ENCODE assay signal across 20 mouse cellular contexts in the genomic region with DNA sequence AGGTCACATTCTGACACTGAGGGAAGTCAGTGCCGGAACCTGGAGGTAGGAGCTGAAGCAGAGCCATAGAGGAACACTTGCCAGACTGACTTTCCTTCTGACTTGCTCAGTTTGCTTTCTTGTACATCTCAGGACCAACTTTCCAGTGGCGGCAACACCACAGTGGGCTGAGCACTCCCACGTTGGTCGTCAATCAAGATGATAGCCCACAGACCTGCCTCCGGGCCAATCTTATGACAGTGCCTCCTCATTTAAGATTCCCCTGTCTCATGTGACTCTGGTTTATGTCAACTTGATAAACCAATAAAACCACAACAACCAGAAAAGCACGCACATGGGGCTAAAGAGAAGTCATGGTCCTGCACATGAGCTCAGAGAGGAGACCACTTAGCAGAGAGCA. TPM values are rescaled to one million over a fixed set of nuclear protein-coding genes. Genes with fewer than 3 reads are reported as not detected.
A peak's percentile ranks its signal among the peaks of the same experiment; 100 is the strongest.
DNase-seq lines count a peak whose midpoint lies in the region; ATAC-seq lines count a peak whose summit lies in the region.
"Not testable (repeated sequence)": the region's sequence is repeated elsewhere in the genome, so short reads cannot be mapped to it uniquely, and the experiment has no call there.
"Had no signal": no experiment of that assay in that cellular context is flagged by ENCODE, and none has a peak within 500 bp of the region (broad histone marks: within the 10 kb centered on the region; RNA-seq: fewer than 3 reads in every experiment).

No protein-coding gene starts in this region.

- H3K9me3 ChIP-seq in forebrain, embryonic 11.5 days (ENCODE audit: control insufficient read depth, low read length); hindbrain, embryonic 13.5 days; intestine, embryonic 14.5 days (ENCODE audit: control insufficient read depth, low read length); kidney, embryonic 16.5 days (ENCODE audit: low read length): not testable (repeated sequence)
- peaks cover 12% of the 10 kb centered on the region for H3K9me3 ChIP-seq in heart, embryonic 13.5 days

- H3K27ac ChIP-seq in forebrain, embryonic 11.5 days (ENCODE audit: low read depth, low read length); heart, embryonic 13.5 days (replicated peaks); hindbrain, embryonic 13.5 days; intestine, embryonic 14.5 days (ENCODE audit: low read depth); kidney, embryonic 16.5 days (ENCODE audit: low read length): not testable (repeated sequence)

- ATAC-seq in forebrain, embryonic 11.5 days (replicated peaks; ENCODE audit: low FRiP score) = not testable (repeated sequence)
- 0 out of 2 replicates have a peak, but pooled peaks have one; percentile 14 for ATAC-seq in heart, embryonic 13.5 days (ENCODE audit: extremely low read depth, insufficient number of reproducible peaks, low FRiP score, low TSS enrichment)
- peak; percentile 43; the same call in 1 of the 2 replicates for ATAC-seq in hindbrain, embryonic 13.5 days (ENCODE audit: low FRiP score)
- ATAC-seq in intestine, embryonic 14.5 days (replicated peaks; ENCODE audit: low FRiP score, low TSS enrichment, low read depth) = 0 out of 2 replicates have a peak, but pooled peaks have one; percentile 45
- peak; percentile 32; the same call in 1 of the 2 replicates for ATAC-seq in kidney, embryonic 16.5 days (ENCODE audit: low FRiP score, low TSS enrichment)
- ATAC-seq in neutrophil, adult 5-6 weeks (ENCODE audit: extremely low read depth, insufficient number of reproducible peaks, low FRiP score, poor library complexity, severe bottlenecking) = peak; percentile 3; the same call in 1 of the 2 replicates

- not testable (repeated sequence) for H3K4me2 ChIP-seq in forebrain, embryonic 11.5 days (ENCODE audit: low read depth, low read length, severe bottlenecking); heart, embryonic 13.5 days; hindbrain, embryonic 13.5 days; intestine, embryonic 14.5 days (ENCODE audit: low read length); kidney, embryonic 16.5 days (replicated peaks; ENCODE audit: low read depth, low read length)

- DNase-seq in forebrain, embryonic 11.5 days (ENCODE audit: low spot score) = peak; percentile 41
- DNase-seq in intestine, embryonic 14.5 days (ENCODE audit: low spot score) = not testable (repeated sequence)

- H3K27me3 ChIP-seq in forebrain, embryonic 11.5 days (ENCODE audit: control insufficient read depth, insufficient read depth, low read length); heart, embryonic 13.5 days (replicated peaks); hindbrain, embryonic 13.5 days; intestine, embryonic 14.5 days (replicated peaks; ENCODE audit: control insufficient read depth, insufficient read depth, low read length); kidney, embryonic 16.5 days (ENCODE audit: insufficient read depth, low read length): not testable (repeated sequence)

- not testable (repeated sequence) for H3K36me3 ChIP-seq in forebrain, embryonic 11.5 days (ENCODE audit: control insufficient read depth, insufficient read depth, low read length); heart, embryonic 13.5 days; hindbrain, embryonic 13.5 days; intestine, embryonic 14.5 days (ENCODE audit: control insufficient read depth, insufficient read depth, low read length); kidney, embryonic 16.5 days (ENCODE audit: insufficient read depth, low read length)

- not testable (repeated sequence) for H3K4me3 ChIP-seq in forebrain, embryonic 11.5 days (ENCODE audit: low read depth, low read length); heart, embryonic 13.5 days; hindbrain, embryonic 13.5 days; intestine, embryonic 14.5 days (ENCODE audit: low read depth, low read length); kidney, embryonic 16.5 days (ENCODE audit: low read length)

- WGBS in forebrain, embryonic 11.5 days = 89% methylated on average over 5 of the region's 6 CpGs
- 78% methylated on average over 6 of the region's 6 CpGs for WGBS in heart, embryonic 13.5 days
- WGBS in hindbrain, embryonic 13.5 days = 93% methylated on average over 6 of the region's 6 CpGs
- WGBS in intestine, embryonic 14.5 days = 86% methylated on average over 5 of the region's 6 CpGs
- 77% methylated on average over 5 of the region's 6 CpGs for WGBS in kidney, embryonic 16.5 days

- H3K9ac ChIP-seq in forebrain, embryonic 11.5 days (ENCODE audit: low read length); heart, embryonic 13.5 days; hindbrain, embryonic 13.5 days; intestine, embryonic 14.5 days (ENCODE audit: low read length); kidney, embryonic 16.5 days (replicated peaks; ENCODE audit: low read length): not testable (repeated sequence)

- not testable (repeated sequence) for H3K4me1 ChIP-seq in forebrain, embryonic 11.5 days (replicated peaks; ENCODE audit: control insufficient read depth, insufficient read depth, low read length); heart, embryonic 13.5 days; hindbrain, embryonic 13.5 days (replicated peaks); intestine, embryonic 14.5 days (replicated peaks; ENCODE audit: control insufficient read depth, insufficient read depth, low read length); kidney, embryonic 16.5 days (ENCODE audit: insufficient read depth, low read length)

RNA-seq across cellular contexts. Expression of gene Tcp10c, which starts 52.3 kb away (rescaled TPM):
- polyA plus RNA-seq in forebrain, embryonic 11.5 days (2014; fragmentation: Nextera tagmentation; extraction: Ambion mirVana) = not detected in 2 replicates
- not detected in 2 replicates for polyA plus RNA-seq in heart, embryonic 13.5 days (2015; fragmentation: Nextera tagmentation; extraction: Ambion mirVana)
- not detected in 2 replicates for polyA plus RNA-seq in hindbrain, embryonic 13.5 days (2015; fragmentation: Nextera tagmentation; extraction: Ambion mirVana)
- polyA plus RNA-seq in intestine, embryonic 14.5 days (2014; fragmentation: Nextera tagmentation; extraction: Ambion mirVana) = not detected in 2 replicates
- not detected in 2 replicates for polyA plus RNA-seq in kidney, embryonic 16.5 days (2015; fragmentation: Nextera tagmentation; extraction: Ambion mirVana)
- total RNA-seq in neutrophil, adult 5-6 weeks (2017) = not detected in 2 replicates
- total RNA-seq: adrenal gland, adult 18-20 months; adrenal gland, postnatal 14 days; adrenal gland, postnatal 36 days; CH12.LX; G1E had no signal
- polyA plus RNA-seq: activated CD4-positive, CD25-positive, alpha-beta regulatory T cell, adult 4 months; CD4-positive, CD25-positive, alpha-beta regulatory T cell, adult 4 months; cerebellum, adult 2 months; embryonic facial prominence, embryonic 10.5 days; embryonic facial prominence, embryonic 12.5 days; embryonic facial prominence, embryonic 14.5 days; forebrain, embryonic 12.5 days; forebrain, embryonic 14.5 days; forebrain, embryonic 16.5 days; G1E had no signal
